Mouse (Mus musculus): ENCODE results near the gene Acbd4.

GRCm38 (mm10) chr11:103104469-103104868 lies 3.0 kb downstream of the Acbd4 start:
- TF ChIP-seq POLR2A (IDR thresholded peaks at IDR 0.05; ENCODE audit: borderline replicate concordance, extremely low read depth, insufficient read depth, insufficient read length, poor library complexity, severe bottlenecking) (no peak), CTCF (IDR thresholded peaks at IDR 0.05; ENCODE audit: borderline replicate concordance, extremely low read depth, insufficient read depth, insufficient read length) (no peak)
